Mouse (Mus musculus) adrenal gland, postnatal 10 days (tissue): ENCODE data around the gene Kdm4d. TPM values are rescaled to one million over a fixed set of nuclear protein-coding genes. Genes with fewer than 3 reads are reported as not detected.
"Not testable (repeated sequence)": the region's sequence is repeated elsewhere in the genome, so short reads cannot be mapped to it uniquely, and the experiment has no call there.

Experiments used
- DNase-seq: peaks from one replicate; pipeline ENCODE4 v3.0.0; 2021; ENCODE audit warnings: mixed read lengths
- long read RNA-seq, 2 experiments: library from polyadenylated mRNA; stranded (forward); transcript quantifications; one replicate each; pipeline ENCODE4 v2.0.0; 2021
- total RNA-seq, 2 experiments: library from RNA; stranded (reverse); gene quantifications; 2 replicates each; pipeline ENCODE4 v1.2.3; 2021

Kdm4d gene
- under 1 TPM; 0.33 to 0.42 TPM for total RNA-seq
- long read RNA-seq, experiment 1, partial matches to known transcripts = 0 of 1 reads
- long read RNA-seq, experiment 1, other reads (novel, unspliced or antisense) = 0 of 1 reads
- long read RNA-seq, experiment 2 = 0 reads

DNA sequence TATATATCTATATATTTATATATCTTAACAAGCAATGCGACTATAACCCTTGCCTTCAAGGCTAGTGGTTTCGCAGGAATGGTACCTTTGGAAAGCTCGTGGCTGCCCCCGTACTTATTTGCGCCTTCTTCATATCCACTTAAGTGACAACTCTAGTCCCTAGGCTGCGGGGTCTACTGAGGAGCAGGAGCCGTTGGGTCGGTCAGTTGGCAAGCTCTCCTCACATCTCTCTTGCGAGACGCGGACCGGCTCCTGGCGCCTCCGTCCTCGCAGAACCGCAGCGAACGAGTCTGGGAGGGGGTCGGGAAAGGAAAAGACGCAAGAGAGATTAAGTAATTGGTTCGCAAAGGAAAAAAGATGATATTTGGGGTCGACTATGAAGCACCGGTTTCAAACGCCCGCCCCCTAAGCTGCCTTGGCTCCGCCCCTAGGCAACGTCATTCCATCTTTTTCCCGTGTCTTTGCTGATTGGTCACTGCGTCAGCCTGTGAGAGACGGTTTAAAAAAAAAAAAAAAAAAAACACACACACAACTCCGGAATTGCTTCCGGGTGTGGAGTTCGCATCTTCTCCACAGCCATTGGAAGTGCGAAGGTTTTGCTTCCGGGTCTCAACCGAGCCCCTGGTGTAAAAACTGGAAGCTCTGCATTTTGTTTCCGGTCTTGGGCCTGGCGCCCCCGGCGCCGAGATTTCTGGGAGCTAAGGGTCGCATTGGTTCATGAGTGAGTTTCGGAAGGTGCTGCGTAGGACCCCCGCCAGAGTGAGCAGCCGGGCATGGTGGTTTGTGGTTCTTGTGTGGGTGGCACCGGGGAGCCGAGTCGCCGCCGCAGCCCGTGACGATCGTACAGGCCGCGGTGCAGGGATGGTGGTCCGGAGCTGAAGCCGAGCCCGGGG lies at the start of gene Kdm4d, which contains the start of gene Cwc15:
Kdm4d (minus strand) TSS at position 460 of the 893 bp plus-strand sequence.
Cwc15 (plus strand) TSS at position 595 of the 893 bp plus-strand sequence.
- peak; percentile 93 for DNase-seq

DNA sequence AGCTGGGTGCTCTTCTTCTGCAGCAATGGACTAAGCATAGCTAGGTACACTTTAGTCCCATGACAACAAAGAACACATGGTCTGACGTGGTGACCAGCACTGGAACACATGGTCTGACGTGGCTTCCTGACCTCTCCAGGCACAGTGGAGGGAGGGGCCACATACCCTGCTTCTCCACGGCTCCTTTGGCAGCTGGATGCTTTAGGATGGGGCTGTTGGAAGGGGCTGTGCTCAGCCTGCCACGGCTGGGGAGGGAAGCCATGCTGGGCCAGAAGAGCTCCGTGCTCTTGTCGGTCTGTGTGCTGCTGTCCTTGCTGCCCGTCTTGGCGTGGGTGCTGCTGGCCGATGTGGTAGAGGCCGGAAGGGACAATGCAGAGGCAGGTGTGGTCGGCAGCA lies 48.1 kb upstream of the Kdm4d start:
- no peak for DNase-seq

DNA sequence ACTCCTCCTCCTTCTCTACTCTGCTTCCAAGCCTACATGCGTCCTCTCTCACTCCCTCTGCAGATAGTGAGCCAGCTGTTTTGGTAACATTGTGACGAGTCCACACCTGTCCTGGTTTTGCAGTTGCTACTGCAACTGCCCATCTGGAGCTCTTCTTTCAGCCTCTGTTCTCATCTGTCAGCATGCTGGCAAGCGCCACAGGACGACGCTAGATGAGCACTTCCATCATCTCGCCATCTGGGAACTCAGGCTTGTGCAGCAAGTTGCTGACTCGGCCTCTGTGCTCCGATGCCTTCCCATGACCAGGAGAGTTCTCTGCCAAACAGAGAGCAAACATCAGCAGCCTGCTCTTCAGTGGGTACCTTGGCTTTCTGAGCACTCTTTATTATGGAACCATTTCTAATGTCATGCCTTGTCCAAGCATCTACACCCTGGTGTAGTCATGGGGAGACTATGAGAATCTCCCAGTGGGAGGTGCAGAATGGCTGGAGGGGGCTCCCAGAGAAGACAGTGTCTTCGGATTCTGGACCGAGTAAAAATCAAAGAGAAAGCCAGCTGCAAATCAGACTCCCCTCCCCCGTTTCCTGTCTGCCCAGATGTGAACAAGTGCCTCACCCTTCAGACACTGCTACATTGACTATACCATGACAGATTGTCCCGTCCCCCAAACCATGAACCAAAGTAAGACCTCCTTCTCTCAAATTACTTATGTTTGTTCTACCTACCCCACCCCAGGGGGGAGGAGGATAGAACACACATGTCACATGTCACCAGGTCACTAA lies 47.5 kb upstream of the Kdm4d start:
- DNase-seq = no peak

DNA sequence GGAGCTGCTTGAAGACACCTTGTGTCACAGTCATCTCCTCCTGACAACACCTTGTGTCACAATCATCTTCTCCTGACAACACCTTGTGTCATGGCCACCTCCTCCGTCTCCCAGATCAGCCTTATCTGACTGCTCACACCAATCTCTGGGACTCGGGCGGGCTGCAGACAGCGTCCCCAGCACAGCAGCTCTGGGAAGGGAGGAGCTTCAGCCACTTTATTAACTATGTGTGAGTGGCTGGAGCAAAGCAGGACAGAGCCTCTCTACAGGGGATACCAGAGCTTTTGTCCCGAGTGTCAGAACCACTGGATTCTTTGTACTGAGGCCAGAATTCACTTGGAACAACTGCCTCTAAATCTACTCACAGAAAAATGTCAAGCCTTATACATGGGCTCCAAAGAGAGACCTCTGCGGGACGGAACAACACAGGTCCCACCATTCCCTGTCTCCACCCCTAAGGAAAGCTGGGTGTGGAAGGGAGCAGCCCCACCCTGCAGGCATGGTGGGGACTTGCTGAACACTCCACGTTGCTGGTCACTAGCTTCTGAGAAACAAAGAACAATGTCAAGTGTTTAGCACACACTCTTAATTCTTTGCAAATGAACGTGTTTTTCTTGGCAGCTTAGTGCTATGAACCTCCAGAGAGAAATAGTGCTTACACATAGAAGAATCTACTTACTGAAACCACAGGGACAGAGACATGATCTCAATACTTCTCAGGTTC lies 43.9 kb upstream of the Kdm4d start:
- DNase-seq = no peak

DNA sequence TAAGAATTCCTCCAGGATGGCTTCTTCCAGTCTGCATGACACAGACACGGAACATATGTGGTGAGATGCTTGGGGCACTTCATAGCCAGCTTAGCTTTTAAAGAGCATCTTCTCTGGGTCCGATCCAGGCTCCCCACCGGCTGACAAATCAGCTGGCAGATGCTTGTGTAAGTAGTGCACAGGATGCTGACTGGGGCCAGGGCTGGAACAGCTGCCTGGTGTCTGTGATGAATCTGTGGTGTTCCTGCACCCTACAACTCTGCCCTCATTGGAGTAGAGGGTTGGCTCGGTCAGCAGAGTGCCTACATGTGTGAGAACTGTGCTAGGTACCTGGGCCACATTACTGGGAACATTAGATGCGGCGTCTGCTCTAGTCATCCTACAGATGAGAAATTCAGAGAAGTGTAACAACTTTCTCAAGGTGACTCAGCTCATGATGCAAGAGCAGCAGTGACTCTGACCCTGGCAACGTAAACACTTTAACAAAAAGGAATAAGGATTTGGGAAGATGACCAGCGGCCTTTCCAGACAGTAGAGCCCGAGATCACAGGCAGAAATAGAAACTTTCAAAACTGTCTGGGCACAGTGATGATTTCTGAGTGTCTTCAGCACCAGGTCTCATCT lies 34.7 kb upstream of the Kdm4d start:
- DNase-seq = no peak

DNA sequence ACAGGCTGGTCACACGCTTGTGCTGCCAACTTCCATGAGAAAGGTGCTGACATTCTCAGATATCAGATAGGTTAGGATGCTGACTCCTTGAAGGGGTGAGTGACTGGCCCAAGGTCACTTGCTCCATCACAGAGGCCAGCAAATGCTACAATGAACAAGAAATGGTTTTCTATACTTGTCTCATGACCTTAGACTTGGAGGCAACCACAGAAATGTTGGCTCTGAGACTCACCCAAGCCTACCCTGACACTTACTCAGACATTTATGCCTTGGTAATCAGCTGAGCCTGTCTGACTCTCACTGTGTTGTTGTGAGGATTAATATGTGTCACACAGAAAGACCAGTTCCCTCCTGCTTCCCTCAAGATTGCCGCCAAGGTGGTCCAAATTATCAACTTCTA lies 33.4 kb upstream of the Kdm4d start:
- no peak for DNase-seq

DNA sequence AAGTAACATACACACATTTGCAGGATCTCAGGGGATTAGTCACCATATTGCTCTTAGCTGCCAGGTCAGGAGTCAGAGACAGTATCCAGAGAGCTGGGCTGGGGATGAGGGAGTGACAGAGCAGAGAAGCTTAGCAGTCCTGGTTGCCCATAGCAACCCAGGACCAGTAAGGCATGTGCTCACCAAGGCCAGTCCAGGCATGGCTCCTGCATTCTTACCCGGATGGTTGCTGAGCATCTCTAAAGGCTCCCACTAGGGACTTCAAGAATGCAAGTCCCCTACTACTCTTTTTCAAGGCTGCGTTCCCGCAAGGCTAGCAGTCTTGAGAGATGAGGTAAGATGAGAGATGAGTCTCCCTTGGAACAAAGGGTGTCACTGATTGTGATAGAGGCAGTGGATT lies 32.0 kb upstream of the Kdm4d start:
- DNase-seq = no peak

DNA sequence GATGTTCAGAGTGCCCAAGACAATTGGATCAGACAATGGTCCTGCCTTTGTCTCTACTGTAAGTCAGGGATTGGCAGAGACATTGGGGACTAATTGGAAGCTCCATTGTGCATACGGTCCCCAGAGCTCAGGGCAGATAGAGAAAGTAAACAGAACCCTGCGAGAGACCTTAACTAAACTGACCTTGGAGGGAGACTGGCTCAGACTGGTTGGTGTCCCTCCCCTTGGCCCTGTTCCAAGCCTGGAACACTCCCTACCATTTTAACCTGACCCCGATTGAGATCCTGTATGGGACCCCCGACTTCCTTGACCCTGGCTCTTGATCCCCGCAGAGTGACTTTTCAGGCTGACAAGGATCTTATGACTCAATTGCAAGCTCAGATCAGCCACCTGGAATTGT lies 29.7 kb upstream of the Kdm4d start:
- no peak for DNase-seq

DNA sequence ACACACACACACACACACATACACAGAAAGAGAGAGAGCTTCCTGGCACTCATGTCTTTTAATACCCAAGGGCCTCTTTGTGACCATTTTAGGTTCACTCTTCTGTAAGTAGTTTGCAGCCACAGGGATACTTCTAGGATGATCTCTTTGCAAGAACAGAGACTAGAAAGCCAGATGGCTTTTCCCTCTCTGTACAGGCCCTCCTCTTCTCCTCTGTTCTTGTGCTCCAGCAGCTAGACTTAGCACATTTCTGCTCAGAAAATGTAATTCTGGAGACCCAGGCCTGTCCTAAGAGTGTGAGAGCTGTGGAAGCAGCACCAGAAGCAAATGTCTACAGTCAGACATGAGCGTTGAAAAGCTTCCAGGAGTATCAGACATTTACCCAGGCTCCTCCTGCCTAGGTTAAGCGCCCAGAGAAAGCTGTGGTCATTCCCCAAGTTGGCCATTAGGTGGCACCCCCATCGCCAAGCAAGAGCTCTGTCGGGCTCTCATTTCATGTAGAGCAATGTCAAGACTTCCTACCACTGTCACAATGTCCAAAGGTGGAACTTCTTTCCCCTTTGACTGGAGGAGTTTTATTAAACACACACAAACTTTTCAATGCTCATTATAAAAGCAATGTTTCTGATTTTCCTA lies 23.2 kb upstream of the Kdm4d start:
- peak; percentile 87 for DNase-seq

DNA sequence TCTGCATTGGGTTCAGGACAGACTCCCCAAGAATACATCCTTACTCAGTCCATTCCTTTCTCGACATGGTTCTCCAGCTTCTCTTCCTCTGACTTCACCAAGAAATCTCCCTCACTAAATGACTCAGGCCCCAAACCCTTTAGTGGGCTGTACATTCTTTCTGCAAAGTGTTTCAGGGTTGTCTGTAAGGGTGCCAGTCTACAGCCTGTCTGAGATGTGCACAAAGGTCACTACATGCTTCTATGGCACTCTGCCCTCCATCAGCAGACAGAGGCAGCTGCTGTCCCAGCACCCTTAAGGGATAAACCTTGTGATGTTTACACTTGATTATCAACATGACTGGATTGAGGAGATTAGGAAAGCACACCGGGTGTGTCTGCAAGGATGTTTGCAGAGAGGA lies 21.4 kb upstream of the Kdm4d start:
- DNase-seq = no peak

DNA sequence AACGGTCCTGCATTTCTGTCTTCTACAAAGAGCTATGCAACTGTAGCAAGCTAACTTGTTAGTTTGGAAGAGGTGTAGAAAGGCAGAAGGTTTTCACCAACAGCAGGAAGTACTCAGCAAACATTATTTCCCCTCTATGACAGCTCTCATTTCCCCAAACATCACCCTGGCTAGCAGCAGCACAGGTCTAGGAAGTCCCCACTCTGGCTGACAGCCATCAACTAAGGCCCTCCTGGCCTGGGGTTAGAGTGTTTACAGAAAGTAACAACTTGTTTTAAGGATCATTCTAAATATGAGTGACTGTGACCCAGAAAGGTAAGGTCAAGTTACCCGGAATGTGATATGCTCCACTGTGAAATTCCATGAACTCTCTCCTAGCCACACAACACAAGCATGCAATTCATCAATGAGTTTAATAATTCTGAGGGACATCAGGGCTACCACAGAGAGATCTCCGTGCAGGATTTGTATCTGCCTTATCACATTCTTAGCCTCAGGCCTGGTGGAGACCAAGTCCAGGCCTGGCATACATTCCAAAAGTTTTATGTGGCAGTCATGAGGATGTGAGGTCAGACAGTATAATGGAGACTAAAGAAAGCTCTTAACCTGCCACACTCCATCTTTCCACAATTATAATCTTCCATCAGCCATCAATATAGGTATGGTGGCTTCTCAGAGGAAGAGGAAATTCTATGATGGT lies 20.8 kb upstream of the Kdm4d start:
- no peak for DNase-seq

DNA sequence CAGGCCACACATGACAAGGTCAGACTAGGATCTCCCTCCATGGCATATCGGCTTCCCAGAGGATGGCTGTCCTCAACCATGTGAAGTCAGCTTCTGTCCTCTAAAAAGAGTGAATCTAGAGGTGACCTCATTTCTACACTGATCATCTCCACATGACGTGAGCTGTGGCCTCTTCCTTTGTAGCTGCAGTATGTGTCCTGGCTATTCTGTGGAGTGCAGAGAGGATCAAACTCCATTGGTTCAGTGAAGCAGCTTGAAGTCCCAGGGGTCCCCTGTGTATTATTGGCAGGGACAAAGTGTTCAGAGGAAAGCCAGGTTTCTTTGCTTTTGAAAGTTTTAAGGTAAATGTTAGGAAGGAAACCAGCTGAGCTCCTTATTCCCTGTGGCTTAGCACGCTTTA lies 17.8 kb upstream of the Kdm4d start:
- no peak for DNase-seq

DNA sequence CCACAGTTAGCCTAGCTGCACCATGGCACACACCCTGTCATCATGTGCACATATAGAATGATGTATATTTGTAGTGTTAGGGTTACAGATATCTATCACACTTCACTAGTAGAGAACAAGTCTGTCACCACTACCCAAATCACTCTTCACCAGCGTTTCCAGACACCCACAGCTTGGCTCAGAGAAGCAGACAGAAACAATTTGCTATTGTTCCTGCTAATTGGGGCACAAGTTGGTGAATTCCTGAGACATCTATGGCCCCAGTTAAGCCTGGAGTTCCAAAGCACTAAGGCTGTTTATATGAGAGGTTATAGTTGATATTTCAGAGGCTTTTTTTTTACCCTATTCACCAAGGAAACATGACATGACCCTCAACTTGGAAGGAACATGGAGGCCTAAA lies 17.0 kb upstream of the Kdm4d start:
- DNase-seq = no peak

DNA sequence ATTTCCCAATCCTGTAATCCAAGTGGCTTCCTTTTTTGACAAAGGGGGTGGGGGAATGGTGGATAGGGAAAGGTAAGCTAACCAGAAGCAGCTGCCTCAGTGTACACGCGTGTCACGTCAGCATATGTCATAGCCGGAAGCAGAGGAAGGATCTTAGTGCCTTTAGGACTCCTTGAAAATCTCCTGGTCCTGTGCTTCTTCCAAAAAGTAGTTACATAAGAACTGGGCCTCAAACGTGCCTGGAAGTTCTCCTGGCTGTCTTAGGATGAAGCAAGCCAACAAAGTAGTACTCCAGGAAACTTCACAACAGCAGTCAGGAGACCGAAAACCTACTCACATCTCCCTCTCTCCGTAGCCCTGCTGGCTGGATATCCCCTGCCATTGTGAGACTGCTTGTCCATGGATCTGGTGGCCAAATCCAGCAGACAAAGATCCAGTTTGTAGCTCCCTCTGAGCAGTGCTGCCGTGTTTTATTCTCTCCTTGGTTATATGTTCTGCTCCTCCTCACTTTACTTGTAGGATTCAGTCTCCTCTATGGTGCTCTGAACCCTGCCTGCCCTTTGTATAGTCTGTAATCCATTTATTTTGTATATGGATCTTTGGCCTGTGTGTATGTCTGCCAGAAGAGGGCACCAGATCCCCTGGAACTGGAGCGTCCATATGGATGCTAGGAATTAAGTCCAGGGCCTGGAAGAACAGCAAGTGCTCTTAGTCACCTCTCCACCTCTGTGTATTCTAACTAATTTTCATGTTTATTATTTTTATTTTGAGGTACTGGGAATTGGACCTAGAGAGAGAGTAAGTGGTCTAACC lies 12.6 kb upstream of the Kdm4d start:
- peak; percentile 56 for DNase-seq

DNA sequence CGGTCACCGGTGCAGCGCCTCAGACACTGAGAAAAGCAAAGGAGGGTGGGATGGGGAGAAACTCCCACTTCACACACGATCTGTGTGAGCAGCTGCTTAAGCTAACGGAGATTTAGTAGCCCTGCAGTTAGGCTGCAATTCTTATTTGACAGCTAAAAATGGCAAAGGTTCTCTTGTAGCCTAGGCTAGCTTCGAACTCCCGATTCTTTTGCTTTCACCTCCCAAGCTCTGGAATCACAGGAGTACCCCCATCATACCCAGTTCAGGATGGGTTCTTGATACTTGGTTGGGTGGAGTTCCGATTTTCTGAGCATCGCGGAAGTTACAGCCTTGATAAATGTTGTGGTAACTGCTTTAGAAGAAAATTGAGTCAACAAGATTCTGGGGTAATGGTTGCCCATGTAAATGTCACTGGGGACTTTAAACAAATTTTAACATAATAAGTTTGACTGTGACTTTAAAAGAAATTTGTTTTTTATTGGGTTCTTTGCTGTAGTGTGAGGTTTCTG lies 688 bp upstream of the Kdm4d start:
- DNase-seq = no peak

DNA sequence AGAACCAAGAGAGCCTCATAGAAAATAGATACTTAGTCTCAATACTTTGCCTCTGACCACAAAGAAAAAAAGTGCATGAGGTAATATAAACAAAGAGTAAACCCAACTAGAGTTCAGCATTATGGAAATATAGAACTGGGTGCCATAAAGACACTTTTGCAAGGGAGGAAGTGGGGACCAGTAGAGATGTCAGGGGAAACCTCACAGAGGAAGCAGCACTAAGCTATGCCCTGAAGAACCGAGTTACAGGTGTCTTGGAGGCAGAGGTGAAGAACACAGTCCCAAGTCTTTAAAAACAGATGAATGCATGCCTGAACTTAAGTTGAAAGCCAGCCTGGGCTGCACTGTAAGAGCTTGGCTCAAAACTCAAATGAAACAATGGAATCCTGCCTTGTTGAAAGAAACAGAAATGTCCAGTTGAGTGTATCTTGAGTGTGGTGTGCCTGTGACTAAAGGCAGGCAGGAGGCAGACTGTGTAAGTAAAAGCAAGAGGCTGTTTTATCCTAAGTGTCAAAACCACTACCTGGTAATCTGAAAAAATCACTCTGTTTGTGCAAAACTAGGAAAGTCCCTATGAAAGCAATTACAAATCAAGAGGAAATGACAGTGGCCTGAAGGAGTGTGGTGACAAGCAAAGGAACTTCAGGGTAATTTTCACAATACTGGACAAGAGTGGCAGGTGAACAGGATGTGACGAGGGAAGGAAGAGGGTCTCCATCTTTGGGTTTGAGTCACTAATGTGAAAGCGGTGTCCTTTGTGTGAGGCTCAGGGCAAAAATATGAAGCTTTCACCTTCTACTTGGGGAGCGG lies 1.2 kb downstream of the Kdm4d start:
- no peak for DNase-seq

DNA sequence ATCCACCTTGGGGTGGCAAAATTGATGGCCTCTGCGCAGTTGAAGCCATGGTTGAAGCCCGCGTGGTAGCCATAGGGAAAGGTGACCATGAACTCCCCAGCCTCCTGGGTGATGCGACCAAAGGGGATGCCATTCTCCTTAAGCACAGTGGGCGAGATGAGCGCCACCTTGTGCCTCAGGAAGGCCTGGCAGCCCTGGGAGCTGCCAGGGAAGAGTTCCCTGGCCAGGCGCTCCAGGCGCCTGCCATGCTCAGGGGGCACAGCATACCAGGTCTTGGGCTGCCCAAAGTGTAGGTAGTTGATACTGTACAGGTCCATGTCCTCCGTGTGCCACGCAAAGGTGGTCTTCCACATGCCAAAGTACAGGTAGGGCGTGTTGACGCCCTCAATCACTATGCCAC lies 36.6 kb downstream of the Kdm4d start:
- DNase-seq = not testable (repeated sequence)

DNA sequence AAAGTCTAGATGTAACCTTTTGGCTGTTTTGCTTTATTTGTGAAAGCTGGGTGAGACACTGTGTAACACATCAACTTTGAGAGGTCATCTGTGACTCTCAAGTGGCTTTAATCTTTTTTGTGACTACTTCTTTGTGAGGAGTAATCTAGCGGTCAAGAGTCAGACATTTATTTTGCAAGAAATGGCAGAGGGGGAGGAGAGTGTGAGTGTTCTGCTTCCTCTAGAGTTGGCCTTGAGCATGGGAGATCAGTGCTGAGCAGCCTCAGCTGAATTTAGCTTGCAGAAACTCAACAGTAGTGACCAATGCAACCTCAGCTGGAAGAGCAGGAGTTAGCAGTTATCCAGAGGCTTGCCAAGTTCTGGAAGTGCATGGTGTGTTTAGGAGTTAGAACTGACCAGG lies 37.7 kb downstream of the Kdm4d start:
- DNase-seq = not testable (repeated sequence)

DNA sequence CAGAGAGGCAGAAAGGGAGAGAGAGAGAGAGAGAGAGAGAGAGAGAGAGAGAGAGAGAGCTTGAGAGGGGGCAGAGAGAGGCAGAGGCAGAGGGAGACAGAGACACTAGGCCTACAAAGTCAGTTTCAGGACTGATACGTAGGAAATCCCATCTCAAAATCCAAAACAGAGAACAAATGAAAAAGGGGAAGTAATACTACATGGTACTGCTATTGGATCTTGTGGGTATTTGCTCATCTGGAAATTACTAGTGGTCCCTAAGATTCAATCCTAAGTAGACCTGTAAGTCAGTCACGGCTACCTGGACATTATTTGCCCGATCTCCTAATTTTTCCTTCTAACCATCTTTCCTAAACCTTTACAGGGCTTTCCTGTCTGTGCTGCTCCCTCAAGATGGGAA lies 44.0 kb downstream of the Kdm4d start:
- no peak for DNase-seq
